Mouse (Mus musculus): Measurements from ENCODE around the gene Smg7. TPM values are rescaled to one million over a fixed set of nuclear protein-coding genes. Genes with fewer than 3 reads are reported as not detected.
"Not testable (repeated sequence)": the region's sequence is repeated elsewhere in the genome, so short reads cannot be mapped to it uniquely, and the experiment has no call there.

The Smg7 gene
- polyA plus RNA-seq, 1 experiment from 2014 or later = 16.7 TPM

DNA sequence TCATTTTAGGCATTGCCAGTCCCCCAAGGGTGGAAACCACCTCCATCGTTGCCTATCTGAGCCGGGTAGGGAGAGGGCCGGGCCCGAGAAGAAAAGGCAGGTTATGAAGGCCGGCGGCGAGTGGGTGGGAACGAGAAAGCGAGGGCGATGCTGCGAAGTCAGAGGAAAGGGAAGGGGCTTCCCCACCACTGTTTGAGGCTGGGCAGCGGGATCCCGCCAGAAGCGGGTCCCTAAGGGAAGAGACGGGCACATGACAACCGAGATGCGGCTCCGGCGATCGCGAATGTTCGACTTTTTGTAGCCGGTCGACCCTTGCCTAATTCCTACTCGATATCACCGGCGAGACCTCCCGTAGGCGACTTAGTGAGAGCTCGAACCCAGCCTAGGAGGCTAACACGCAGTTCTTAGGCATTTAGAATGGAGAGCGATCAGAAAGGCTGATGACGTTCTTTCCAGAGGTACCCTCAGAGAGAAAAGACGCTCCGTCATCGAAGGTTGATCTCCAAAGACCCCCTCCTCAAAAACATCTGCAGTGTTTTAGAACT is 1.2 kb upstream of the Smg7 start:
- Histone ChIP-seq H3K4me2 (peak overlapping the region; percentile 93), H3K9me3 (replicated peaks) (no peaks in the 10 kb centered on the region), H3K9ac (peak overlapping the region; percentile 96), H3K27me3 (replicated peaks) (no peaks in the 10 kb centered on the region; the same call in 1 of the 2 replicates), H3K4me1 (peaks cover 28% of the 10 kb centered on the region), H3K36me3 (peaks cover 6% of the 10 kb centered on the region), H3K27ac (peak overlapping the region; percentile 97), H3K4me3 (peak overlapping the region; percentile 96)
- no peak for ATAC-seq
- WGBS (ENCODE audit: insufficient replicate concordance) = under 1% methylated on average over 36 of the region's 36 CpGs

- under 1% methylated on average over 57 of the region's 69 CpGs for WGBS (ENCODE audit: insufficient replicate concordance)
- H3K4me1 ChIP-seq = peaks cover 28% of the 10 kb centered on the region
- H3K9ac ChIP-seq = peak overlapping the region; percentile 96
Observed at GRCm38 (mm10) chr1:152902665-152903516, 445 bp upstream of the Smg7 start.

GRCm38 (mm10) chr1:152901419-152901764 is 1.1 kb downstream of the Smg7 start:
- 3% methylated on average over 6 of the region's 6 CpGs for WGBS (ENCODE audit: insufficient replicate concordance)
- H3K9me3 ChIP-seq (replicated peaks) = no peaks in the 10 kb centered on the region
- H3K9ac ChIP-seq = peak overlapping the region; percentile 96
- H3K4me1 ChIP-seq = peaks cover 28% of the 10 kb centered on the region
- peak overlapping the region; percentile 97; the same call in 1 of the 2 replicates for H3K27ac ChIP-seq
- no peaks in the 10 kb centered on the region for H3K27me3 ChIP-seq (replicated peaks)
- H3K4me2 ChIP-seq = peak overlapping the region; percentile 93
- peak overlapping the region; percentile 96 for H3K4me3 ChIP-seq
- peaks cover 15% of the 10 kb centered on the region for H3K36me3 ChIP-seq
- ATAC-seq = no peak

More at GRCm38 (mm10) chr1:152902665-152903516, 445 bp upstream of the Smg7 start:
- Histone ChIP-seq H3K4me3 (peak overlapping the region; percentile 96), H3K27me3 (replicated peaks) (no peaks in the 10 kb centered on the region; the same call in 1 of the 2 replicates), H3K9me3 (replicated peaks) (no peaks in the 10 kb centered on the region), H3K36me3 (peaks cover 12% of the 10 kb centered on the region), H3K4me2 (peak overlapping the region; percentile 93), H3K27ac (peak overlapping the region; percentile 97)
- peak; percentile 84 for ATAC-seq

- not testable (repeated sequence) for ATAC-seq; H3K9me3 ChIP-seq (replicated peaks); H3K27ac ChIP-seq; H3K36me3 ChIP-seq; H3K27me3 ChIP-seq (replicated peaks); H3K9ac ChIP-seq; H3K4me3 ChIP-seq; H3K4me1 ChIP-seq; H3K4me2 ChIP-seq
- 88% methylated on average over 4 of the region's 5 CpGs for WGBS (ENCODE audit: insufficient replicate concordance)
Observed at GRCm38 (mm10) chr1:152888086-152888485, 14.4 kb downstream of the Smg7 start.

GRCm38 (mm10) chr1:152871031-152871430 is 31.4 kb downstream of the Smg7 start:
- Histone ChIP-seq H3K9ac (no peak overlapping the region), H3K36me3 (peaks cover 33% of the 10 kb centered on the region)
- 73% methylated on average over 3 of the region's 3 CpGs for WGBS (ENCODE audit: insufficient replicate concordance)

DNA sequence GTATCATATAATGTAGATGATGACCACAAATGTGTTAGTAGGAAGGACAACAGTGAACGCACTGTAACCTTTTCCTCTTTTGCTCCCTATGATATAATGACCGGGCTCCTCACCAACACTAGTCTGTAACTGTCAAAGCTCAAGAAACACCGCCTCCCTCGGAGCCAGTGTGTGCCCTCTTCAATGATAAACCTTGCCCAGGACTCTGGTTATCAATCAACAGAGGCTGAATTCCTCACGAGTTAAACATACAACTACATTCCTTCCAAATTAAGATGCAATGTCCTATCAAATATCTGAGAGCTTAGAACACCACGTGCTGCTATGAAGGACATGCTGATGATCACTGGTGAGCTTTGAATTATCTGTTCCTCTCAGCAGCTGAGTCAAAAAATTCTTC is 32.5 kb downstream of the Smg7 start:
- 70% methylated on average over 6 of the region's 6 CpGs for WGBS (ENCODE audit: insufficient replicate concordance)
- H3K9ac ChIP-seq = no peak overlapping the region
- ATAC-seq = no peak

More at GRCm38 (mm10) chr1:152871031-152871430, 31.4 kb downstream of the Smg7 start:
- ATAC-seq = no peak
- H3K9me3 ChIP-seq (replicated peaks) = no peaks in the 10 kb centered on the region
- H3K4me2 ChIP-seq = no peak overlapping the region
- no peaks in the 10 kb centered on the region for H3K4me1 ChIP-seq
- H3K4me3 ChIP-seq = no peak overlapping the region
- no peaks in the 10 kb centered on the region for H3K27me3 ChIP-seq (replicated peaks)
- no peak overlapping the region for H3K27ac ChIP-seq

GRCm38 (mm10) chr1:152846856-152847255 is 55.6 kb downstream of the Smg7 start:
- WGBS (ENCODE audit: insufficient replicate concordance) = 81% methylated on average over 2 of the region's 2 CpGs
- Histone ChIP-seq H3K9ac (no peak overlapping the region), H3K4me3 (no peak overlapping the region), H3K4me2 (no peak overlapping the region), H3K4me1 (no peaks in the 10 kb centered on the region), H3K36me3 (peaks cover 92% of the 10 kb centered on the region), H3K27me3 (replicated peaks) (no peaks in the 10 kb centered on the region), H3K9me3 (replicated peaks) (no peaks in the 10 kb centered on the region), H3K27ac (no peak overlapping the region)
- ATAC-seq = no peak

More for the DNA sequence above, 32.5 kb downstream of the Smg7 start:
- Histone ChIP-seq H3K36me3 (peaks cover 43% of the 10 kb centered on the region), H3K9me3 (replicated peaks) (no peaks in the 10 kb centered on the region), H3K4me3 (no peak overlapping the region), H3K4me1 (no peaks in the 10 kb centered on the region), H3K27me3 (replicated peaks) (no peaks in the 10 kb centered on the region), H3K27ac (no peak overlapping the region), H3K4me2 (no peak overlapping the region)

GRCm38 (mm10) chr1:152845211-152845730 is 57.2 kb downstream of the Smg7 start:
- Histone ChIP-seq H3K4me3 (no peak overlapping the region), H3K9ac (no peak overlapping the region), H3K27ac (no peak overlapping the region), H3K36me3 (peaks cover 94% of the 10 kb centered on the region), H3K27me3 (replicated peaks) (no peaks in the 10 kb centered on the region), H3K9me3 (replicated peaks) (no peaks in the 10 kb centered on the region), H3K4me1 (no peaks in the 10 kb centered on the region), H3K4me2 (no peak overlapping the region)
- 90% methylated on average over 3 of the region's 3 CpGs for WGBS (ENCODE audit: insufficient replicate concordance)
- no peak for ATAC-seq

GRCm38 (mm10) chr1:152844634-152845033 is 57.8 kb downstream of the Smg7 start:
- H3K4me1 ChIP-seq = no peaks in the 10 kb centered on the region
- H3K9me3 ChIP-seq (replicated peaks) = no peaks in the 10 kb centered on the region
- no peak overlapping the region for H3K27ac ChIP-seq
- no peaks in the 10 kb centered on the region for H3K27me3 ChIP-seq (replicated peaks)
- peak; percentile 83 for ATAC-seq
- H3K4me2 ChIP-seq = no peak overlapping the region
- peaks cover 98% of the 10 kb centered on the region for H3K36me3 ChIP-seq
- H3K9ac ChIP-seq = no peak overlapping the region
- WGBS (ENCODE audit: insufficient replicate concordance) = 66% methylated on average over 1 of the region's 1 CpGs
- H3K4me3 ChIP-seq = no peak overlapping the region

DNA sequence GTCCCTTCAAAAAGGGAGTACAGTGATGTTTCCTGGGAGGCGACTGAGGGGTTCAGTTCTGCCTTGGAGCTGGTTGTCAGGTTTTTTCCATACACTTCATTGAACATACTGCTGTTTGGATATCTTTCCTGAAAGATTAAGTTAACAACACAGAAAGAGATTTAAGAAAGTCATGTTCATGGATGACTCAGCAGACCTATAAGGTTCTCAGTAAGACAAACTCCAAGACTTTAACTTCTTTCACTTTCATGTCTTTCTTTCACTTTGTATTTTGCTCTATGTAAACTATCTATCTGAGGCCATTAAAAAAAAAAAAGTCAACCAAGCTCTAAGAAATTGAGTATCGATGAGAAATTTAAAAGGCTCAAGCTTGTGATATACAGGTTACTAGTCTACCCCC is 61.4 kb downstream of the Smg7 start:
- Histone ChIP-seq H3K9ac (no peak overlapping the region), H3K4me3 (no peak overlapping the region), H3K27ac (no peak overlapping the region), H3K27me3 (replicated peaks) (no peaks in the 10 kb centered on the region), H3K9me3 (replicated peaks) (no peaks in the 10 kb centered on the region), H3K4me1 (no peaks in the 10 kb centered on the region), H3K36me3 (peaks cover 94% of the 10 kb centered on the region), H3K4me2 (no peak overlapping the region)
- 73% methylated on average over 2 of the region's 2 CpGs for WGBS (ENCODE audit: insufficient replicate concordance)
- ATAC-seq = no peak

- Histone ChIP-seq H3K36me3 (peaks cover 93% of the 10 kb centered on the region), H3K27ac (no peak overlapping the region), H3K9me3 (replicated peaks) (no peaks in the 10 kb centered on the region), H3K27me3 (replicated peaks) (no peaks in the 10 kb centered on the region), H3K4me2 (no peak overlapping the region), H3K4me1 (no peaks in the 10 kb centered on the region), H3K9ac (no peak overlapping the region), H3K4me3 (no peak overlapping the region)
- 85% methylated on average over 3 of the region's 3 CpGs for WGBS (ENCODE audit: insufficient replicate concordance)
- no peak for ATAC-seq
Observed at GRCm38 (mm10) chr1:152840343-152840742, 62.1 kb downstream of the Smg7 start.

GRCm38 (mm10) chr1:152838841-152839240 is 63.6 kb downstream of the Smg7 start:
- H3K4me2 ChIP-seq = no peak overlapping the region
- no peaks in the 10 kb centered on the region for H3K4me1 ChIP-seq
- no peak overlapping the region for H3K27ac ChIP-seq
- H3K27me3 ChIP-seq (replicated peaks) = no peaks in the 10 kb centered on the region
- H3K9me3 ChIP-seq (replicated peaks) = no peaks in the 10 kb centered on the region
- no peak overlapping the region for H3K4me3 ChIP-seq
- WGBS (ENCODE audit: insufficient replicate concordance) = 87% methylated on average over 12 of the region's 12 CpGs
- no peak for ATAC-seq
- no peak overlapping the region for H3K9ac ChIP-seq
- H3K36me3 ChIP-seq = peaks cover 87% of the 10 kb centered on the region

All from liver, embryonic 12.5 days (tissue).